Mouse (Mus musculus) lung, embryonic 16.5 days (tissue): Measurements from ENCODE around the gene Prrc2b. TPM values are rescaled to one million over a fixed set of nuclear protein-coding genes. Genes with fewer than 3 reads are reported as not detected.

Experiments used
- ATAC-seq: fragments of 200-750 bp; cut with Nextera tagmentation; 2 replicates; pipeline ENCODE4 v1.8.0; 2017; ENCODE audit warnings: low read depth, mild to moderate bottlenecking, moderate library complexity
- H3K27ac ChIP-seq: fragments of 300-500 bp; sonication (generic); 2 replicates; pipeline ENCODE4 v1.5.1; 2014; ENCODE audit warnings: mild to moderate bottlenecking, control low read depth, low read length
- H3K27me3 ChIP-seq: fragments of 300-500 bp; sonication (generic); 2 replicates; pipeline ENCODE4 v1.6.1; 2014; ENCODE audit warnings: low read depth, low read length, mixed read lengths; ENCODE audit not compliant: control insufficient read depth, insufficient read depth
- H3K36me3 ChIP-seq: fragments of 300-500 bp; sonication (generic); 2 replicates; pipeline ENCODE4 v1.6.1; 2014; ENCODE audit warnings: low read length; ENCODE audit not compliant: control insufficient read depth, insufficient read depth
- H3K4me1 ChIP-seq: fragments of 300-500 bp; sonication (generic); replicated peaks from 2 replicates; pipeline ENCODE4 v1.6.1; 2014; ENCODE audit warnings: low read length, mixed read lengths; ENCODE audit not compliant: control insufficient read depth, insufficient read depth
- H3K4me2 ChIP-seq: fragments of 300-500 bp; sonication (generic); 2 replicates; pipeline ENCODE4 v1.6.1; 2014; ENCODE audit warnings: low read depth, low read length, control low read depth
- H3K4me3 ChIP-seq: fragments of 300-500 bp; sonication (generic); 2 replicates; pipeline ENCODE4 v1.5.1; 2014; ENCODE audit warnings: mild to moderate bottlenecking, low read length, control low read depth
- H3K9ac ChIP-seq: fragments of 300-500 bp; sonication (generic); 2 replicates; pipeline ENCODE4 v1.6.1; 2014; ENCODE audit warnings: low read length, control low read depth
- H3K9me3 ChIP-seq: fragments of 300-500 bp; sonication (generic); 2 replicates; pipeline ENCODE4 v1.6.1; 2016; ENCODE audit warnings: low read length; ENCODE audit not compliant: control insufficient read depth
- WGBS: fragments of 180-500 bp; shearing (Covaris S2); extraction: QIAGEN DNeasy Blood & Tissue Kit; methylation state at CpG from one replicate; pipeline ENCODE4 v1.1.7; 2014; 5-methylcytosine and 5-hydroxymethylcytosine counted together
- microRNA-seq: library from miRNA; unstranded; fragments of <30 nt; microRNA quantifications from one replicate; pipeline ENCODE4, GENCODE M21; 2016
- polyA plus RNA-seq: library from polyadenylated mRNA; unstranded; fragments of >200 nt; fragmentation: Nextera tagmentation; extraction: Ambion mirVana; gene quantifications from 2 replicates; pipeline ENCODE4 v1.2.1, GENCODE M21; 2015

The Prrc2b gene
- polyA plus RNA-seq, 1 experiment from 2014 or later: 26.9 TPM

DNA sequence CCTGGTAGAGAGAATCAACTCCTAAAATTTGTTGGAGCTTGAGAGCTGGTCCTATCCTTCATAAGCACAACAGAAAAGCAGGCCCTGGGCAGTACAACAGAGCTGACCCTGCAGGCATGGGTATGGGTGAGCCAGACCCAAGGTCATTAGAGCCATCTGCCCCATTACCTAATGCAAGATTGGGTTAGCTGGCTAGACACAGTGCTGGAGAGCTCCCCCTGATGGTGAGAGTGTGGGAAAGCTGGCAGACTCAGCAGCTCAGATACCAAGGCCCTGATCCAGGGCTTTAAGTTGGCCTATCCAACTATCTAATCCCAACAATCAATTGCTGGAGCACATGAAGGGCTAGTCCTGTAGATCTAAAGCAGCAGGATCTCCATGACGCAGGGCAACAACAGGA is 131.8 kb downstream of the Prrc2b start:
- no peaks in the 10 kb centered on the region for H3K9me3 ChIP-seq
- H3K4me3 ChIP-seq: no peak overlapping the region
- no peak for ATAC-seq
- WGBS: 87% methylated on average over 1 of the region's 1 CpGs
- H3K27ac ChIP-seq: no peak overlapping the region
- no peak overlapping the region for H3K4me2 ChIP-seq
- H3K36me3 ChIP-seq: peaks cover 42% of the 10 kb centered on the region
- no peaks in the 10 kb centered on the region for H3K27me3 ChIP-seq
- peaks cover 8% of the 10 kb centered on the region for H3K4me1 ChIP-seq
- no peak overlapping the region for H3K9ac ChIP-seq

DNA sequence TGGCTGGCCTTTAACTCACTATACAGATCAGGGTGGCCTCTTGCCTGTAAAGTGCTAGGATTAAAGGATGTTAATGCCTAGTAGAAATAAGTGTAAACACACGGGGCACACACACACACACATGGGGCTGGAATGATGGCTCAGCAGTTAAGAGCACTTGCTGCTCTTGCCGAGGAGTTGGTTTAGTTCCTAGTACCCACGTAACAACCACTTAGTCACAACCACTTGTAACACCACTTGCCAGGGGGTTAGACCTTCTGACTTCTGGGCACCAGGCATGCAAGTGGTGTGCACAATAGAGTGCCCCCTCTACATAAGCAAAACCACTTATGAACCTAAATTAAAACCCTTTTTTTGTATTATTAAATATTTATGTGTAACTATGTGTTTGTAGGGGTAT is 133.1 kb downstream of the Prrc2b start:
- 64% methylated on average over 3 of the region's 3 CpGs for WGBS
- Histone ChIP-seq H3K9ac (no peak overlapping the region), H3K27me3 (no peaks in the 10 kb centered on the region), H3K9me3 (no peaks in the 10 kb centered on the region), H3K36me3 (peaks cover 29% of the 10 kb centered on the region), H3K27ac (no peak overlapping the region), H3K4me3 (no peak overlapping the region), H3K4me2 (no peak overlapping the region), H3K4me1 (peaks cover 11% of the 10 kb centered on the region)
- no peak for ATAC-seq

Small RNA genes lying within 50 kb of the gene (microRNA-seq; reads per million reads assigned to microRNA genes)
- gene Gm27805: not detected

Other genes with a start within 250 kb of the Prrc2b start
- gene Aif1l, start 200.9 kb upstream of the Prrc2b start, polyA plus RNA-seq: 34.1 and 34.7 TPM in 2 replicates
- 86.6 and 92.3 TPM in 2 replicates for gene Nup214, start 176.6 kb upstream of the Prrc2b start, polyA plus RNA-seq
- gene Fam78a, start 66.2 kb upstream of the Prrc2b start, polyA plus RNA-seq: 4.3 and 4.4 TPM in 2 replicates
- 3.6 and 3.9 TPM in 2 replicates for gene Plpp7, start 55.6 kb upstream of the Prrc2b start, polyA plus RNA-seq
- gene Pomt1, start 85.5 kb downstream of the Prrc2b start, polyA plus RNA-seq: 23.0 and 24.1 TPM in 2 replicates
- gene Uck1, start 109.1 kb downstream of the Prrc2b start, polyA plus RNA-seq: 60.8 and 63.8 TPM in 2 replicates
- 25.8 and 27.9 TPM in 2 replicates for gene Golga2, start 136.3 kb downstream of the Prrc2b start, polyA plus RNA-seq
- gene Swi5, start 137.0 kb downstream of the Prrc2b start, polyA plus RNA-seq: 396 and 415 TPM in 2 replicates
- gene Ciz1, start 201.2 kb downstream of the Prrc2b start, polyA plus RNA-seq: 46.1 and 50.7 TPM in 2 replicates
- gene Dnm1, start 202.3 kb downstream of the Prrc2b start, polyA plus RNA-seq: 5.7 and 5.9 TPM in 2 replicates
- gene 1110008P14Rik, start 230.9 kb downstream of the Prrc2b start, polyA plus RNA-seq: 34.0 and 36.4 TPM in 2 replicates
- 1.8 and 5.6 TPM in 2 replicates for gene Lcn2, start 237.2 kb downstream of the Prrc2b start, polyA plus RNA-seq
- gene Ptges2, start 244.8 kb downstream of the Prrc2b start, polyA plus RNA-seq: 20.6 and 23.9 TPM in 2 replicates